ENCODE assay signal across 8 mouse cellular contexts in genomic region chr7:135713326-135713725, GRCm38 (mm10). TPM values are rescaled to one million over a fixed set of nuclear protein-coding genes. Genes with fewer than 3 reads are reported as not detected.
DNase-seq lines count a peak whose midpoint lies in the region; ATAC-seq and TF ChIP-seq lines count a peak whose summit lies in the region.

No protein-coding gene starts in this region.

- peak overlapping the region; percentile 86 for H3K9ac ChIP-seq in heart, embryonic 14.5 days (ENCODE audit: low read length)
- H3K9ac ChIP-seq in CH12.LX (ENCODE audit: insufficient read depth, low read depth), result peak overlapping the region; percentile 80
- H3K9ac ChIP-seq in forebrain, embryonic 13.5 days, result peak overlapping the region; percentile 54
- H3K9ac ChIP-seq in limb, embryonic 15.5 days, result no peak overlapping the region

- no peak for TF ChIP-seq EP300 in CH12.LX (IDR thresholded peaks at IDR 0.05; ENCODE audit: low read length)

- peak overlapping the region; percentile 16 to 81; a peak in 3 of 4 replicates for H3K4me3 ChIP-seq in heart, embryonic 14.5 days (ENCODE audit: control insufficient read depth in 1 of 2, insufficient read depth in 1 of 2, low read depth in 1 of 2, low read length in 2 of 2)
- H3K4me3 ChIP-seq in CH12.LX (replicated peaks in 1 of 3; ENCODE audit: low read depth in 2 of 3, low read length in 2 of 3, poor library complexity in 1 of 3), result peak overlapping the region; percentile 64 to 94 (median 92)
- H3K4me3 ChIP-seq in forebrain, embryonic 13.5 days, result peak overlapping the region; percentile 78
- peak overlapping the region; percentile 88; the same call in 1 of the 2 replicates for H3K4me3 ChIP-seq in limb, embryonic 15.5 days

- in situ Hi-C loops in CH12.LX (cut with MboI; ENCODE audit: low pct_ligation_motif_present, low pct_unique_long_range_greater_than_20kb, low sequenced_read_pairs), result no loop called here

- no peak for DNase-seq in heart, postnatal 25 days (ENCODE audit: low spot score)
- DNase-seq in CH12.LX (ENCODE audit: extremely low read depth), result no peak
- no peak for DNase-seq in gastrocnemius, adult 18-20 months (ENCODE audit: low spot score)
- no peak for DNase-seq in spleen, postnatal 4 days (ENCODE audit: low spot score in 2 of 2)
- no peak for DNase-seq in right cerebral cortex, postnatal 25 days

- no peak for ATAC-seq in heart, embryonic 14.5 days (ENCODE audit: insufficient number of reproducible peaks, insufficient read depth, low FRiP score, low read depth)
- no peak for ATAC-seq in forebrain, embryonic 13.5 days
- ATAC-seq in limb, embryonic 15.5 days (ENCODE audit: insufficient number of reproducible peaks, low FRiP score, low TSS enrichment, low read depth), result no peak

- H3K27ac ChIP-seq in heart, embryonic 14.5 days (replicated peaks in 1 of 2; ENCODE audit: control insufficient read depth in 1 of 2, insufficient read depth in 1 of 2, low read depth in 2 of 2, low read length in 2 of 2), result no peak overlapping the region
- peak overlapping the region; percentile 60 for H3K27ac ChIP-seq in CH12.LX (ENCODE audit: insufficient read depth, low read depth)
- no peak overlapping the region for H3K27ac ChIP-seq in forebrain, embryonic 13.5 days
- H3K27ac ChIP-seq in limb, embryonic 15.5 days, result no peak overlapping the region

- no peak for TF ChIP-seq POLR2A in CH12.LX (IDR thresholded peaks at IDR 0.05; ENCODE audit: low read depth, low read length)

- H3K9me3 ChIP-seq in heart, embryonic 14.5 days (ENCODE audit: control insufficient read depth, low read length), result no peaks in the 10 kb centered on the region
- no peaks in the 10 kb centered on the region for H3K9me3 ChIP-seq in CH12.LX (replicated peaks; ENCODE audit: low read length)
- H3K9me3 ChIP-seq in forebrain, embryonic 13.5 days (replicated peaks), result no peaks in the 10 kb centered on the region
- no peaks in the 10 kb centered on the region for H3K9me3 ChIP-seq in limb, embryonic 15.5 days

- no peaks in the 10 kb centered on the region for H3K27me3 ChIP-seq in heart, embryonic 14.5 days (ENCODE audit: control insufficient read depth, insufficient read depth, low read length)
- H3K27me3 ChIP-seq in CH12.LX (replicated peaks), result no peaks in the 10 kb centered on the region
- H3K27me3 ChIP-seq in forebrain, embryonic 13.5 days, result no peaks in the 10 kb centered on the region
- H3K27me3 ChIP-seq in limb, embryonic 15.5 days, result no peaks in the 10 kb centered on the region

- WGBS in heart, embryonic 14.5 days, result 72% methylated on average over 8 of the region's 8 CpGs
- 66% methylated on average over 8 of the region's 8 CpGs for WGBS in forebrain, embryonic 13.5 days
- WGBS in limb, embryonic 15.5 days, result 81% methylated on average over 8 of the region's 8 CpGs

- peaks cover 2 to 16% of the 10 kb centered on the region in 2 experiments for H3K4me1 ChIP-seq in heart, embryonic 14.5 days (ENCODE audit: control insufficient read depth in 2 of 2, insufficient read depth in 2 of 2, low read length in 2 of 2)
- H3K4me1 ChIP-seq in CH12.LX (ENCODE audit: control insufficient read depth in 1 of 2, insufficient read depth in 2 of 2), result peaks cover 0 to 32% of the 10 kb centered on the region in 2 experiments; a peak in 3 of 4 replicates
- peaks cover 35% of the 10 kb centered on the region for H3K4me1 ChIP-seq in forebrain, embryonic 13.5 days
- peaks cover 24% of the 10 kb centered on the region for H3K4me1 ChIP-seq in limb, embryonic 15.5 days

- peaks cover 72% of the 10 kb centered on the region for H3K79me2 ChIP-seq in CH12.LX (replicated peaks; ENCODE audit: control insufficient read depth, extremely low read depth, insufficient read depth, poor library complexity, severe bottlenecking)

- dilution Hi-C loops in CH12.LX (cut with MboI; ENCODE audit: extremely low pct_ligation_motif_present, extremely low pct_unique_long_range_greater_than_20kb, low sequenced_read_pairs), result no loop called here

- no peak for TF ChIP-seq CTCF in CH12.LX (conservative IDR thresholded peaks at IDR 0.05 in 1 of 2, IDR thresholded peaks at IDR 0.05 in 1 of 2; ENCODE audit: low read depth in 2 of 2, low read length in 2 of 2)

- intact Hi-C loops in heart, postnatal 25 days (cut with DNase I), result no loop called here

- TF ChIP-seq RAD21 in CH12.LX (IDR thresholded peaks at IDR 0.05; ENCODE audit: low read depth, low read length), result no peak

- H3K4me2 ChIP-seq in heart, embryonic 14.5 days (ENCODE audit: low read length), result peak overlapping the region; percentile 61
- H3K4me2 ChIP-seq in CH12.LX (ENCODE audit: insufficient read depth, low read depth, poor library complexity, severe bottlenecking), result peak overlapping the region; percentile 80
- H3K4me2 ChIP-seq in forebrain, embryonic 13.5 days, result peak overlapping the region; percentile 72
- H3K4me2 ChIP-seq in limb, embryonic 15.5 days, result peak overlapping the region; percentile 32

- H3K36me3 ChIP-seq in heart, embryonic 14.5 days (ENCODE audit: control insufficient read depth, insufficient read depth, low read length), result peaks cover 27% of the 10 kb centered on the region
- H3K36me3 ChIP-seq in CH12.LX (replicated peaks in 1 of 2; ENCODE audit: control insufficient read depth in 1 of 2, insufficient read depth in 1 of 2, low read length in 1 of 2), result peaks cover 21 to 34% of the 10 kb centered on the region in 2 experiments
- peaks cover 14% of the 10 kb centered on the region for H3K36me3 ChIP-seq in forebrain, embryonic 13.5 days (ENCODE audit: poor library complexity, severe bottlenecking)
- H3K36me3 ChIP-seq in limb, embryonic 15.5 days, result 0 out of 2 replicates have a peak, but pooled peaks cover 11% of the 10 kb centered on the region

TF ChIP-seq in CH12.LX, 34 proteins besides CTCF, POLR2A, EP300 and RAD21:
- TF ChIP-seq KAT2A (IDR thresholded peaks at IDR 0.05; ENCODE audit: insufficient replicate concordance, low read length) (no peak), CHD1 (IDR thresholded peaks at IDR 0.05; ENCODE audit: low read depth, low read length) (0 out of 2 replicates have a peak, but pooled peaks have one; percentile 19), UBTF (IDR thresholded peaks at IDR 0.05; ENCODE audit: low read depth, low read length) (no peak), IRF4 (IDR thresholded peaks at IDR 0.05; ENCODE audit: low read depth, low read length) (no peak), NELFE (IDR thresholded peaks at IDR 0.05; ENCODE audit: low read depth, low read length) (no peak), MAX (IDR thresholded peaks at IDR 0.05; ENCODE audit: low read length) (no peak)

RNA-seq across cellular contexts. Expression of gene Mki67, which starts 2.8 kb away (rescaled TPM):
- 32.0 and 32.2 TPM in 2 replicates for polyA plus RNA-seq in heart, embryonic 14.5 days (2014; fragmentation: Nextera tagmentation; extraction: Ambion mirVana)
- total RNA-seq in heart, postnatal 25 days (2021), result 1 to 10 TPM; 2.5 to 3.6 TPM
- total RNA-seq in CH12.LX (2012; rRNA removed) (73.1 and 86.7 TPM in 2 replicates), CH12.LX (2014; rRNA removed) (57.0 and 57.8 TPM in 2 replicates)
- 98.5 and 102 TPM in 2 replicates for polyA plus RNA-seq in CH12.LX (2012; ENCODE audit: insufficient read length, low read depth)
- polyA plus RNA-seq in forebrain, embryonic 13.5 days (2015; fragmentation: Nextera tagmentation; extraction: Ambion mirVana), result 40.4 and 40.9 TPM in 2 replicates
- 30.4 and 35.2 TPM in 2 replicates for polyA plus RNA-seq in limb, embryonic 15.5 days (2015; fragmentation: Nextera tagmentation; extraction: Ambion mirVana)
- under 1 TPM; 0.14 TPM for total RNA-seq in gastrocnemius, adult 18-20 months (2021)
